ENCODE assay signal across 8 mouse cellular contexts in genomic region chr2:142334441-142335102, GRCm38 (mm10).
A peak's percentile ranks its signal among the peaks of the same experiment; 100 is the strongest.
DNase-seq lines count a peak whose midpoint lies in the region; ATAC-seq lines count a peak whose summit lies in the region.

No protein-coding gene starts in this region.

- 12% methylated on average over 7 of the region's 7 CpGs for WGBS in kidney, embryonic 16.5 days
- WGBS in forebrain, embryonic 10.5 days: 3% methylated on average over 7 of the region's 7 CpGs

- peak; percentile 97 for ATAC-seq in kidney, embryonic 16.5 days (ENCODE audit: low FRiP score, low TSS enrichment)

- H3K27ac ChIP-seq in kidney, embryonic 16.5 days (ENCODE audit: low read length): no peak overlapping the region
- peak overlapping the region; percentile 78 for H3K27ac ChIP-seq in forebrain, embryonic 10.5 days

- H3K9me3 ChIP-seq in kidney, embryonic 16.5 days (ENCODE audit: low read length): no peaks in the 10 kb centered on the region
- H3K9me3 ChIP-seq in forebrain, embryonic 10.5 days: no peaks in the 10 kb centered on the region

- peak overlapping the region; percentile 34 for H3K4me2 ChIP-seq in kidney, embryonic 16.5 days (replicated peaks; ENCODE audit: low read depth, low read length)

- H3K36me3 ChIP-seq in kidney, embryonic 16.5 days (ENCODE audit: insufficient read depth, low read length): no peaks in the 10 kb centered on the region
- H3K36me3 ChIP-seq in forebrain, embryonic 10.5 days (replicated peaks): no peaks in the 10 kb centered on the region

- H3K4me1 ChIP-seq in kidney, embryonic 16.5 days (ENCODE audit: insufficient read depth, low read length): peaks cover 4% of the 10 kb centered on the region; the same call in 1 of the 2 replicates
- H3K4me1 ChIP-seq in forebrain, embryonic 10.5 days: peaks cover 43% of the 10 kb centered on the region

- no peak overlapping the region for H3K9ac ChIP-seq in kidney, embryonic 16.5 days (replicated peaks; ENCODE audit: low read length)

- H3K4me3 ChIP-seq in kidney, embryonic 16.5 days (ENCODE audit: low read length): no peak overlapping the region
- H3K4me3 ChIP-seq in forebrain, embryonic 10.5 days: peak overlapping the region; percentile 31; the same call in 1 of the 2 replicates

- no peaks in the 10 kb centered on the region for H3K27me3 ChIP-seq in kidney, embryonic 16.5 days (ENCODE audit: insufficient read depth, low read length)
- peaks cover 84% of the 10 kb centered on the region for H3K27me3 ChIP-seq in forebrain, embryonic 10.5 days (ENCODE audit: poor library complexity, severe bottlenecking)

- DNase-seq in kidney, postnatal 25 days: no peak
- DNase-seq in forebrain, embryonic 10.5 days (ENCODE audit: extremely low spot score, low spot score): peak; percentile 81
- peak; percentile 15 to 24 for DNase-seq in layer of hippocampus, postnatal 25 days (ENCODE audit: extremely low spot score in 1 of 2, low spot score in 1 of 2)
- peak; percentile 74 for DNase-seq in retina, embryonic 14.5 days (ENCODE audit: low spot score)
- no peak for DNase-seq in thymus, postnatal 4 days
- DNase-seq in urinary bladder, postnatal 36 days (ENCODE audit: low spot score in 2 of 2): no peak
- no peak for DNase-seq in lung, postnatal 25 days (ENCODE audit: low spot score)

Comparison
In these comparisons a context has a peak if more than half of its experiments do, and no peak if none do; other contexts are left out.
1. DNase-seq: peak in forebrain, embryonic 10.5 days (single experiment), layer of hippocampus, postnatal 25 days (2 of 2) and retina, embryonic 14.5 days (single experiment); none in kidney, postnatal 25 days (0 of 2), thymus, postnatal 4 days (single experiment), urinary bladder, postnatal 36 days (0 of 2) and lung, postnatal 25 days (single experiment).